19 mouse cellular contexts compared by ENCODE assay signal in genomic region chr4:44078358-44078933, GRCm38 (mm10).
"Had no signal": no experiment of that assay in that cellular context is flagged by ENCODE, and none has a peak within 500 bp of the region (broad histone marks: within the 10 kb centered on the region; RNA-seq: fewer than 3 reads in every experiment).

No protein-coding gene starts in this region.

- H3K36me3 ChIP-seq: midbrain, embryonic 10.5 days; midbrain, embryonic 15.5 days; neural tube, embryonic 12.5 days; neural tube, embryonic 15.5 days had no signal

- DNase-seq: kidney, adult 2 months; kidney, postnatal 25 days; layer of hippocampus, postnatal 36 days; liver, postnatal 0 days; retina, postnatal 1 day; right cerebral cortex, postnatal 25 days; thymus, adult 18-20 months; thymus, postnatal 36 days had no signal

- ATAC-seq: hindbrain, postnatal 0 days; inflammation-experienced regulatory T-cells, adult 6 months; liver, postnatal 0 days; midbrain, embryonic 15.5 days had no signal

- H3K4me1 ChIP-seq: midbrain, embryonic 10.5 days; midbrain, embryonic 15.5 days; neural tube, embryonic 12.5 days had no signal

- H3K9ac ChIP-seq: liver, embryonic 14.5 days; liver, postnatal 0 days; midbrain, embryonic 15.5 days; neural tube, embryonic 12.5 days; neural tube, embryonic 15.5 days had no signal

- H3K4me2 ChIP-seq: liver, embryonic 11.5 days; midbrain, embryonic 15.5 days; neural tube, embryonic 12.5 days; neural tube, embryonic 15.5 days had no signal

- H3K27me3 ChIP-seq: midbrain, embryonic 15.5 days; neural tube, embryonic 12.5 days; neural tube, embryonic 15.5 days had no signal

- H3K4me3 ChIP-seq: left cerebral cortex, adult 2 months; megakaryocyte, embryonic 14.5 days; midbrain, embryonic 10.5 days; midbrain, embryonic 15.5 days; neural tube, embryonic 12.5 days; neural tube, embryonic 15.5 days had no signal

- H3K9me3 ChIP-seq: megakaryocyte, embryonic 14.5 days; midbrain, embryonic 10.5 days; midbrain, embryonic 15.5 days; neural tube, embryonic 12.5 days; neural tube, embryonic 15.5 days had no signal

- H3K27ac ChIP-seq: hindbrain, postnatal 0 days; kidney, postnatal 0 days; left cerebral cortex, adult 2 months; liver, embryonic 14.5 days; midbrain, embryonic 10.5 days; midbrain, embryonic 15.5 days; neural tube, embryonic 12.5 days; neural tube, embryonic 15.5 days had no signal
